Mouse (Mus musculus) left cerebral cortex, postnatal 4 days (tissue): ENCODE data around the gene Depdc1b. TPM values are rescaled to one million over a fixed set of nuclear protein-coding genes. Genes with fewer than 3 reads are reported as not detected.

ENCODE experiments used
- DNase-seq: peaks from one replicate; pipeline ENCODE4 v3.0.0-alpha.2; 2022
- intact Hi-C: fragments of 180-260 bp; cut with DNase I; formaldehyde crosslinking; loops from one replicate; pipeline ENCODE4 v1.15.1; 2025
- total RNA-seq, 2 experiments: library from RNA; stranded (reverse); gene quantifications; 2 replicates each; pipeline ENCODE4 v1.2.3; 2021

Depdc1b gene
- total RNA-seq, 2 experiments from 2014 or later: 1.9 to 2.0 TPM

DNA sequence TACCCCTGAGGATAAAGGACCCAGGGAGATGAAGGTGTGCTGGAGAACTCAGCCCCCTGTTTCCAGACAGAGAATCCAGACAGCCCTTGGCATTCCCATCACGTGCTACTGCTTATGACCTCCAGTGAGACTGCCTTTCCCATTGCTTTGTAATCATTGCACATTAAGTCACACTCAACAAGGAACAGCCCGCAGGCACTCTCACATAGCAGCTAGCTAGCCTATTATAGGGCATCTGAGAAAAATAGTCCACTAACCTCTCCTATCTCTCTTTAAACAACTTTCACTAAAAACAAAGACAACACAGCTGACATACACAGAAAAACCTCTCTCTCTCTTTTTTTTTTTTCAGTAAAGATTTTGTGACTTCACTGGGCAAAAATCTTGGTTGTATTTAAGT lies 113.5 kb downstream of the Depdc1b start:
- intact Hi-C loops: no loop called here
- no peak for DNase-seq

DNA sequence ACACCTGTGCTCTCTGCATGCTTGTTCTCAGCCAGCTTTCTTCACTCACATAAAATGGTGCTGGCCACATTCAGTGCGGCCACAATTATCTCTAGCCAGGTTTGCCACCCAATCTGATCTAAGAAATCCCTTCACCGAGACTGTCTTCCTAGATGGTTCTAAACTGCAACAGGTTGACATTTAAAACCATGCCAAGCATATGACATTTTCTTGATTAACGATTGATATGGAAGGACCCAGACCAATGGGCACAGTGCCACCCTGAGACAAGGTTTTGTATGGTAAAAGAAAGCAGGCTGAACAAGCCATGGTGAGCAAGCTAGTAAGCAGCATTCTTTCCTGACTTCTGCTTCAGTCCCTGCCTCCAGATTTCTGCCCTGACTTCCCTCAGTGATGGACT lies 115.6 kb downstream of the Depdc1b start:
- intact Hi-C loops: no loop called here
- no peak for DNase-seq

DNA sequence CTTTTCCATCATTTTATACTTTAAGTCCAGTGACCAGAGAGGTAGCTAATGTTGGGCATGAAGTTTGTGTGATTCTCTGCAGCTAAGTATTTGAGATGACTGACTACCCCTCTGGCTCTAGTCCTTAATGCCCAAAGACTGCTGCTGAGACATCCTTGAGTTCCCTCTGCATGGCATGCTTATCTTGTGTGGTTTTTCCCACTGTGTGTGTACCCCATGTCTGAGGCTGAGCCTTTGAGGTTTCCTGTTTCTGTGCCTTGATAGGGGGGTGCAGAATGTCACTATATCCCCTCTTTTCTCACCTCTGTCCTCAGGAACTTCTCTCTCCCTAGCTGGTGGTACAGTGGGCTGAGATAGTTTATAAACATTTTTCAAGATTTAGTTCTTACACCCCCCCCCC lies 119.6 kb downstream of the Depdc1b start:
- intact Hi-C loops: no loop called here

DNA sequence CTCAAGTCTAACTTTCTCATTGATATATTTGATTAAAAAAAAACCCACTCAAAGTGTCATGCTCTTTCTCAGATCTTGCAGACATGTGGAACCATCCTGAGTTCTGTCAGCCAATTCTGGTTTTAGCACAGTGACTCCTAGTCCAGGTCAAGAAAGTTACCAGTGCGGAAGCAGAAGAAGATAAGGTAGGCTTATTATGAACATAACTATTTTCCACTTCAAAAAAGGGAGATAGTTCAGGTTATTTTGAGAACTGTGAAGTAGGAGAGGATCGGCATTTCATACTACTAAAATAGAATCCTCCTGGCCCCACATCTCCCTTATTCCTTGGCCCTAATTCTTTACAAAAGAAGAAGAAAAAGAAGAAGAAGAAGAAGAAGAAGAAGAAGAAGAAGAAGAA lies 121.3 kb downstream of the Depdc1b start:
- intact Hi-C loops: no loop called here
- no peak for DNase-seq

More for the DNA sequence above, 119.6 kb downstream of the Depdc1b start:
- no peak for DNase-seq

DNA sequence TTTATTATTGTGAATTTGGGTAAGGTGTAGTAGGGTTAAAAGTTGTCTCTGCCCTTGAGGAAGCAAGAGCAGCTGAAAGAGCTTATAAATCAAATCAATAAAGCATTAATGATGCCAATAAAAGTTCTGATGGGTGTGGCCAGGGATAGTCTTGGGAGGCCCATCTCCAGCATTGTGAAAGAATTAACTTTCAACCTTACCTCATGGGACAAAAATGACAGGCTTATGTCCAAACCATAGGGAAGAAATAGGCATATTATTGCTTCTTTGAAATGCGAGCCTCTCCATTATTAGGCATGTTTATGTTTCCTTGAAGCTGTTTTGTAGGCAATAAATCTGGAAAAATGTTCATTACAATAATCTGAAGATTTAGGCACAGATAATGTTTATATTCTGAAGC lies 122.9 kb downstream of the Depdc1b start:
- DNase-seq: no peak
- intact Hi-C loops: no loop called here

DNA sequence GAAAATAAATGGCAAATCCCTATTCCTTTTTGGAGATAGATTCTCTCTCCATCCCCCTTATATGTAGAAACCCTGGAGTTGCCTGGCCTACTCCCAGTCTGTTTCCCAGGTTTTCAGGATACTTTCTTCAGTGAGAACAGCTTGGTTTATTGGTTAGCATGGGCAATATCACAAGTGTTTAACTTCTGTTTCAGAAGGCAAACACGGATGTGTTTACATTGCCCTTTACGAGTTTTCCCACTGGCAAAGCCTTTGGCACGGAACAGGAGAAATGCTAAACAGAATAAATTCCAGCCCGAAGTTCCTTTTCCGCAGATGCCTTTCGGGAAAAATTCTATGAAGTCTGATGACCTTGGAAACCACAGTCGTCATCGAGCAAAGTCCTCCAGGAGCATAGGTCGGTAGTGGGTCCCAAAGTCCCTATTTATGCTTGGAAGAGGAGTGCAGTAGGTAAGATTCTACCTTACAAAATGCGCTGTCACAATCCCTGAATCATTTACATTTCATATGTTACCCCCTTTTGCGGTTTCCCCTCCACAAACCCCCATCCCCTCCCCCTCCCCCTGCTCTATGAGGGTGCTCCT lies 132.3 kb downstream of the Depdc1b start:
- no peak for DNase-seq
- intact Hi-C loops: no loop called here

DNA sequence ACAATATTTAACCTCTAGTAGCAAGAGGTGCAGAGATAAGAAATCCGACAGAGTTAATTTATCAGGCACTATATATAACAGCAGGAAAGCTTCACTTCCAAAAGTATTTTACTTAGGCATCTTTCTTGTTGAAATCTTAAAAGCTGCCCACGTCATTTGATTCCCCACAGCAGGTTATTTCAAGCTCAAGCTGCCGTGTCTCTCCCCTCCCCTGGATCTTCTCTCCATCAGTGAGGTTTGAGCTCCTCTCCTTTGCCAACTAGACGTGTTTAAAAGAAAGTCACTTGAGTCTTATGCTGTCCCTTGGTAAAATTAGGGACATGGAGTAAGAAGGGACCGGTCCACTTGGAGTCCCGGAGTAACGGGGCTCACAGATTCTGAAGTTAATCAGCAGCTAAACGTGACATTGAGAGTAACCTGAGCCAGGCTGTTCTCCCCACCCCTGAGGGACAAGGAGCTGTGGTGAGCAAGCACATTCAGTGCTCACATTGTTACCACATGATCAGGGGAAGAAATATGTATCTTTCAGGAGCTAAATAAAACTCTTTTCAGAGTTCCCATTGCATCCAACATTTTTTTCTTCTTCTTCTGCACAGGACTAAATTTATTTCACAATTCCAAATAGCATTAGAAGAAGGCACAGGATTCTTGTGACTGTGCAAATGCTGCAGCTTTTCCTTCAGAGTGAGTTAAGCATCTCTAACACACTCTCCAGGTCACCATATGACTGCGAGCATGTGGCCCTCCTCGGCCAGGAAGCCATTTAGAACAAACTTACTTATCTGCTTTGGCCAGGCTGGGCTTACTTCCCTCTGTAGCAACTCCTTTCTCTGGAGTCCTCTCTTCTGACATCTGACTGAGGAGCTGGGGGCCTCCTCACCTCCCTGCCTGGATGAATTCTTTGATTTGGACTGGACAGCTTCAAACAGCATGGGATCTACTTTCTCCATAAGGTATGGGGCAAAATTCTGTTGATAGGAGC lies 133.3 kb downstream of the Depdc1b start, which contains the start of gene Pde4d:
Gene Pde4d (plus strand): TSS at position 833 of the 982 bp plus-strand sequence.
- DNase-seq: no peak
- intact Hi-C loops: no loop called here

DNA sequence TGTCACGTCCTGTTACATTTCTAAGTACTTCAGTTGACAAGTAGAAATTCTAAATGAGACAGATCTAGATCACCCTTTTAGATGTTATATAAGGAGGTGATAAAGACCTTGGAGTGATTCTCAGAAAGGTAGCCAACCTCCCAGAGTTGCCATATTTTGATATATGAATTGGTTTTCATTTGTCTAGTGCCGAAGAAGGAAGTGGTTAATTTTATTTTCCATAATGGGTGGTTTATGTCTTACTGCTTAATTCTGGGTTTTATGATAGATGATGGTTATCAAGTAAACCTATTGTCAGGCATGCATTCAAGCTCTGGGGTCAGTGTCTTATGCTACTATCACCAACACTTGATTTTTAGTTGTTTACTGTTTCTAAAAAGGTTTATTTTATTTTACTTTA lies 135.0 kb downstream of the Depdc1b start:
- intact Hi-C loops: no loop called here
- DNase-seq: no peak

DNA sequence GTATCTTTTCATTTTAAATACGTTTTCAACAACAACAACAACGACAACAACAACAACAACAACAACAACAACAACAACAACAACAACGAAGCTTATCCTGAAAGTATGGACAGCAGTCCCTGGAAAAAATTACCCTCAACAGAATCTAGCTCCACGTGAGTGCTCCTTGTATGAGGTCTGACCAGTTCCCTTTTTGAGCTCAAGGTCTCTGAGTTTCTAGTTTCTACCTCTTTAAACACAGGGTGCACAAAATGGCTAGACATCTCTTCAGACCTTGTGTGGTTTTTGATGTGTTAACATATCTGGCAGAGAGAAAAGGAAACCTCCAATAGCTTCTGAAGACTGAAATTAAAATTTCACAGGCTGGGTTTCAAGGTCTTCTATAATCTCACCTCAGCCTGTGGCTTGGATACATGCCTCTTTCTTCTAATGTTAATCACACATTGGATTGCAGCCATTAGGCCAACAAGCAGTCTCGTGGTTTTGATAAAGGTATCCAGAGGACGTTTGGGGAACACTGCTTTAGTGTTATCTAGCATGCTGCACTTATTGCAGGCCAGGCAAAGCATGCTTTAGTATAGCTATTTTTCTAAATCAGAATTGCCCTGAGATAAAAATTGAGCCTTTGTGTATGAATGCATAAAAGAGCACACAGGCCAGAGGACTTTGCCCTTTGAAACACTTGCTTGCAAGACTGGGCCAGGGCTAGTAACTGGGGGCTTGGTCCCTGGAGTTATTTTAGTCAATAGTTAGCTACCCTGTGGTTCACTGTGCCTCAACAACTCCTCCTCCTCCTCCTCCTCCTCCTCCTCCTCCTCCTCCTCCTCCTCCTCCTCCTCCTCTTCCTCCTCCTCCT lies 137.2 kb downstream of the Depdc1b start:
- no peak for DNase-seq
- intact Hi-C loops: no loop called here

Other genes starting within 250 kb of the Depdc1b start
- gene Ndufaf2, start 157.7 kb upstream of the Depdc1b start, total RNA-seq: 10 to 100 TPM; 30.5 to 30.9 TPM
- 10 to 100 TPM; 39.6 to 40.5 TPM for gene Ercc8, start 157.6 kb upstream of the Depdc1b start, total RNA-seq
- gene Elovl7, start 101.9 kb upstream of the Depdc1b start, total RNA-seq: 1 to 10 TPM; 2.7 to 3.5 TPM
- 100 to 1,000 TPM; 107 to 117 TPM for gene Pde4d, start 133.6 kb downstream of the Depdc1b start, total RNA-seq